Mouse (Mus musculus) heart, adult 8-10 months (tissue): ENCODE results near the gene Phgdh. TPM values are rescaled to one million over a fixed set of nuclear protein-coding genes. Genes with fewer than 3 reads are reported as not detected.
A peak's percentile ranks its signal among the peaks of the same experiment; 100 is the strongest.

Experiments
- DNase-seq: peaks from one replicate; pipeline ENCODE4 v3.0.0; 2022; ENCODE audit warnings: low spot score
- total RNA-seq, 4 experiments: library from RNA; stranded (reverse); gene quantifications; 2 replicates each; pipeline ENCODE4 v1.2.4; 2022

Phgdh gene
- total RNA-seq = 1 to 10 TPM; 1.1 to 1.8 (median 1.5) TPM

GRCm38 (mm10) chr3:98339706-98340109 lies at the start of gene Phgdh:
Gene Phgdh, minus strand, starts transcription at chr3:98339990.
- peak; percentile 36 for DNase-seq

GRCm38 (mm10) chr3:98389305-98389704 lies 49.5 kb upstream of the Phgdh start:
- no peak for DNase-seq

- no peak for DNase-seq
Observed at GRCm38 (mm10) chr3:98387756-98388155, 48.0 kb upstream of the Phgdh start.

GRCm38 (mm10) chr3:98387086-98387485 lies 47.3 kb upstream of the Phgdh start:
- no peak for DNase-seq

GRCm38 (mm10) chr3:98383024-98383790 lies 43.4 kb upstream of the Phgdh start:
- no peak for DNase-seq

GRCm38 (mm10) chr3:98382246-98382939 lies 42.6 kb upstream of the Phgdh start, which contains the start of gene Zfp697:
Gene Zfp697, plus strand, starts transcription at chr3:98382461.
- peak; percentile 84 for DNase-seq

- no peak for DNase-seq
Observed at GRCm38 (mm10) chr3:98381677-98382245, 42.0 kb upstream of the Phgdh start.

GRCm38 (mm10) chr3:98379236-98379635 lies 39.4 kb upstream of the Phgdh start:
- DNase-seq = no peak

GRCm38 (mm10) chr3:98378267-98378666 lies 38.5 kb upstream of the Phgdh start:
- no peak for DNase-seq

- no peak for DNase-seq
Observed at GRCm38 (mm10) chr3:98374980-98375379, 35.2 kb upstream of the Phgdh start.

GRCm38 (mm10) chr3:98374062-98374719 lies 34.4 kb upstream of the Phgdh start:
- DNase-seq = peak; percentile 64

GRCm38 (mm10) chr3:98368776-98369175 lies 29.0 kb upstream of the Phgdh start:
- no peak for DNase-seq

- peak; percentile 14 for DNase-seq
Observed at GRCm38 (mm10) chr3:98368283-98368682, 28.5 kb upstream of the Phgdh start.

- no peak for DNase-seq
Observed at GRCm38 (mm10) chr3:98366823-98367222, 27.0 kb upstream of the Phgdh start.

GRCm38 (mm10) chr3:98366086-98366485 lies 26.3 kb upstream of the Phgdh start:
- DNase-seq = no peak

GRCm38 (mm10) chr3:98362753-98363152 lies 23.0 kb upstream of the Phgdh start:
- DNase-seq = peak; percentile 62

- DNase-seq = no peak
Observed at GRCm38 (mm10) chr3:98356632-98357370, 17.0 kb upstream of the Phgdh start.

GRCm38 (mm10) chr3:98356026-98356365 lies 16.2 kb upstream of the Phgdh start:
- DNase-seq = no peak

- no peak for DNase-seq
Observed at GRCm38 (mm10) chr3:98355344-98356025, 15.7 kb upstream of the Phgdh start.

- DNase-seq = peak; percentile 72
Observed at GRCm38 (mm10) chr3:98353892-98354291, 14.1 kb upstream of the Phgdh start.

- no peak for DNase-seq
Observed at GRCm38 (mm10) chr3:98348705-98349104, 8.9 kb upstream of the Phgdh start.
